Mouse (Mus musculus): ENCODE measurements around the gene Plxna4. TPM values are rescaled to one million over a fixed set of nuclear protein-coding genes. Genes with fewer than 3 reads are reported as not detected.

Gene Plxna4
- polyA plus RNA-seq, 1 experiment from 2014 or later: 1.9 TPM

GRCm38 (mm10) chr6:32386915-32387314, 201.1 kb downstream of the Plxna4 start:
- H3K36me3 ChIP-seq (replicated peaks): no peaks in the 10 kb centered on the region
- WGBS: 87% methylated on average over 2 of the region's 2 CpGs

GRCm38 (mm10) chr6:32384937-32385336, 203.1 kb downstream of the Plxna4 start:
- H3K9me3 ChIP-seq: no peaks in the 10 kb centered on the region
- DNase-seq (ENCODE audit: low spot score): no peak
- H3K4me1 ChIP-seq: peaks cover 12% of the 10 kb centered on the region
- no peak overlapping the region for H3K4me3 ChIP-seq
- H3K27me3 ChIP-seq (replicated peaks; ENCODE audit: low read depth, poor library complexity, severe bottlenecking): no peaks in the 10 kb centered on the region; the same call in 1 of the 2 replicates
- H3K27ac ChIP-seq (replicated peaks): no peak overlapping the region
- 63% methylated on average over 8 of the region's 8 CpGs for WGBS
- H3K36me3 ChIP-seq (replicated peaks): no peaks in the 10 kb centered on the region

More at GRCm38 (mm10) chr6:32386915-32387314, 201.1 kb downstream of the Plxna4 start:
- H3K4me1 ChIP-seq: peaks cover 6% of the 10 kb centered on the region
- H3K27me3 ChIP-seq (replicated peaks; ENCODE audit: low read depth, poor library complexity, severe bottlenecking): no peaks in the 10 kb centered on the region; the same call in 1 of the 2 replicates
- no peak for DNase-seq (ENCODE audit: low spot score)
- H3K27ac ChIP-seq (replicated peaks): no peak overlapping the region
- H3K9me3 ChIP-seq: no peaks in the 10 kb centered on the region
- H3K4me3 ChIP-seq: no peak overlapping the region

GRCm38 (mm10) chr6:32384423-32384822, 203.6 kb downstream of the Plxna4 start:
- Histone ChIP-seq H3K27ac (replicated peaks) (no peak overlapping the region), H3K36me3 (replicated peaks) (no peaks in the 10 kb centered on the region)
- 86% methylated on average over 8 of the region's 8 CpGs for WGBS

GRCm38 (mm10) chr6:32381516-32381915, 206.5 kb downstream of the Plxna4 start:
- Histone ChIP-seq H3K27ac (replicated peaks) (no peak overlapping the region), H3K36me3 (replicated peaks) (no peaks in the 10 kb centered on the region), H3K27me3 (replicated peaks; ENCODE audit: low read depth, poor library complexity, severe bottlenecking) (no peaks in the 10 kb centered on the region; the same call in 1 of the 2 replicates), H3K4me3 (no peak overlapping the region), H3K9me3 (no peaks in the 10 kb centered on the region), H3K4me1 (peaks cover 25% of the 10 kb centered on the region)
- peak; percentile 57 for DNase-seq (ENCODE audit: low spot score)
- 55% methylated on average over 10 of the region's 10 CpGs for WGBS

More at GRCm38 (mm10) chr6:32384423-32384822, 203.6 kb downstream of the Plxna4 start:
- no peaks in the 10 kb centered on the region for H3K9me3 ChIP-seq
- DNase-seq (ENCODE audit: low spot score): no peak
- H3K27me3 ChIP-seq (replicated peaks; ENCODE audit: low read depth, poor library complexity, severe bottlenecking): no peaks in the 10 kb centered on the region; the same call in 1 of the 2 replicates
- peaks cover 12% of the 10 kb centered on the region for H3K4me1 ChIP-seq
- no peak overlapping the region for H3K4me3 ChIP-seq

GRCm38 (mm10) chr6:32377181-32377580, 210.8 kb downstream of the Plxna4 start:
- no peak overlapping the region for H3K4me3 ChIP-seq
- no peaks in the 10 kb centered on the region for H3K36me3 ChIP-seq (replicated peaks)
- peak overlapping the region; percentile 35 for H3K27ac ChIP-seq (replicated peaks)
- H3K9me3 ChIP-seq: no peaks in the 10 kb centered on the region
- 87% methylated on average over 8 of the region's 8 CpGs for WGBS
- no peak for DNase-seq (ENCODE audit: low spot score)
- no peaks in the 10 kb centered on the region; the same call in 1 of the 2 replicates for H3K27me3 ChIP-seq (replicated peaks; ENCODE audit: low read depth, poor library complexity, severe bottlenecking)
- peaks cover 25% of the 10 kb centered on the region for H3K4me1 ChIP-seq

GRCm38 (mm10) chr6:32373931-32374361, 214.0 kb downstream of the Plxna4 start:
- H3K4me3 ChIP-seq: no peak overlapping the region
- H3K9me3 ChIP-seq: no peaks in the 10 kb centered on the region
- DNase-seq (ENCODE audit: low spot score): no peak
- H3K27me3 ChIP-seq (replicated peaks; ENCODE audit: low read depth, poor library complexity, severe bottlenecking): no peaks in the 10 kb centered on the region
- peaks cover 27% of the 10 kb centered on the region for H3K4me1 ChIP-seq
- WGBS: 88% methylated on average over 8 of the region's 8 CpGs
- H3K27ac ChIP-seq (replicated peaks): no peak overlapping the region
- no peaks in the 10 kb centered on the region for H3K36me3 ChIP-seq (replicated peaks)

- H3K4me3 ChIP-seq: no peak overlapping the region
- no peak for DNase-seq (ENCODE audit: low spot score)
- H3K36me3 ChIP-seq (replicated peaks): no peaks in the 10 kb centered on the region
- H3K4me1 ChIP-seq: peaks cover 29% of the 10 kb centered on the region
- H3K27me3 ChIP-seq (replicated peaks; ENCODE audit: low read depth, poor library complexity, severe bottlenecking): no peaks in the 10 kb centered on the region
- no peaks in the 10 kb centered on the region for H3K9me3 ChIP-seq
- 79% methylated on average over 3 of the region's 3 CpGs for WGBS
- H3K27ac ChIP-seq (replicated peaks): 0 out of 2 replicates have a peak overlapping the region, but pooled peaks have one; percentile 14
Observed at GRCm38 (mm10) chr6:32369092-32369491, 218.9 kb downstream of the Plxna4 start.

- Histone ChIP-seq H3K9me3 (no peaks in the 10 kb centered on the region), H3K27me3 (replicated peaks; ENCODE audit: low read depth, poor library complexity, severe bottlenecking) (no peaks in the 10 kb centered on the region), H3K4me1 (peaks cover 29% of the 10 kb centered on the region), H3K36me3 (replicated peaks) (no peaks in the 10 kb centered on the region), H3K4me3 (no peak overlapping the region), H3K27ac (replicated peaks) (0 out of 2 replicates have a peak overlapping the region, but pooled peaks have one; percentile 35)
- WGBS: 65% methylated on average over 4 of the region's 4 CpGs
- no peak for DNase-seq (ENCODE audit: low spot score)
Observed at GRCm38 (mm10) chr6:32368408-32368807, 219.6 kb downstream of the Plxna4 start.

- peaks cover 27% of the 10 kb centered on the region for H3K4me1 ChIP-seq
- H3K27ac ChIP-seq (replicated peaks): no peak overlapping the region
- no peak overlapping the region for H3K4me3 ChIP-seq
- no peaks in the 10 kb centered on the region for H3K9me3 ChIP-seq
- H3K36me3 ChIP-seq (replicated peaks): no peaks in the 10 kb centered on the region
- 90% methylated on average over 5 of the region's 5 CpGs for WGBS
- no peaks in the 10 kb centered on the region for H3K27me3 ChIP-seq (replicated peaks; ENCODE audit: low read depth, poor library complexity, severe bottlenecking)
- DNase-seq (ENCODE audit: low spot score): no peak
Observed at GRCm38 (mm10) chr6:32364933-32365332, 223.1 kb downstream of the Plxna4 start.

GRCm38 (mm10) chr6:32363489-32364068, 224.4 kb downstream of the Plxna4 start:
- H3K4me1 ChIP-seq: peaks cover 14% of the 10 kb centered on the region
- H3K4me3 ChIP-seq: no peak overlapping the region
- DNase-seq (ENCODE audit: low spot score): no peak
- no peaks in the 10 kb centered on the region for H3K9me3 ChIP-seq
- no peaks in the 10 kb centered on the region for H3K36me3 ChIP-seq (replicated peaks)
- 86% methylated on average over 7 of the region's 7 CpGs for WGBS
- no peaks in the 10 kb centered on the region for H3K27me3 ChIP-seq (replicated peaks; ENCODE audit: low read depth, poor library complexity, severe bottlenecking)
- H3K27ac ChIP-seq (replicated peaks): no peak overlapping the region

GRCm38 (mm10) chr6:32362421-32362820, 225.6 kb downstream of the Plxna4 start:
- no peak overlapping the region for H3K4me3 ChIP-seq
- H3K36me3 ChIP-seq (replicated peaks): no peaks in the 10 kb centered on the region
- no peaks in the 10 kb centered on the region for H3K9me3 ChIP-seq
- WGBS: 90% methylated on average over 4 of the region's 4 CpGs
- peaks cover 7% of the 10 kb centered on the region; the same call in 1 of the 2 replicates for H3K4me1 ChIP-seq
- H3K27ac ChIP-seq (replicated peaks): no peak overlapping the region
- DNase-seq (ENCODE audit: low spot score): no peak
- no peaks in the 10 kb centered on the region for H3K27me3 ChIP-seq (replicated peaks; ENCODE audit: low read depth, poor library complexity, severe bottlenecking)

- DNase-seq (ENCODE audit: low spot score): no peak
- 75% methylated on average over 3 of the region's 3 CpGs for WGBS
- H3K4me1 ChIP-seq: peaks cover 8% of the 10 kb centered on the region; the same call in 1 of the 2 replicates
- H3K27me3 ChIP-seq (replicated peaks; ENCODE audit: low read depth, poor library complexity, severe bottlenecking): no peaks in the 10 kb centered on the region
- no peaks in the 10 kb centered on the region for H3K36me3 ChIP-seq (replicated peaks)
- H3K9me3 ChIP-seq: no peaks in the 10 kb centered on the region
- H3K27ac ChIP-seq (replicated peaks): no peak overlapping the region
- no peak overlapping the region for H3K4me3 ChIP-seq
Observed at GRCm38 (mm10) chr6:32359675-32360074, 228.3 kb downstream of the Plxna4 start.

GRCm38 (mm10) chr6:32357497-32357896, 230.5 kb downstream of the Plxna4 start:
- Histone ChIP-seq H3K4me3 (no peak overlapping the region), H3K27ac (replicated peaks) (no peak overlapping the region)
- 76% methylated on average over 5 of the region's 5 CpGs for WGBS

More at GRCm38 (mm10) chr6:32357497-32357896, 230.5 kb downstream of the Plxna4 start:
- peaks cover 3% of the 10 kb centered on the region; the same call in 1 of the 2 replicates for H3K4me1 ChIP-seq
- DNase-seq (ENCODE audit: low spot score): no peak
- H3K36me3 ChIP-seq (replicated peaks): no peaks in the 10 kb centered on the region
- H3K9me3 ChIP-seq: no peaks in the 10 kb centered on the region
- H3K27me3 ChIP-seq (replicated peaks; ENCODE audit: low read depth, poor library complexity, severe bottlenecking): no peaks in the 10 kb centered on the region

Data from embryonic facial prominence, embryonic 10.5 days (tissue).